Comparison of ENCODE assay signal across 11 mouse cellular contexts in the genomic region with DNA sequence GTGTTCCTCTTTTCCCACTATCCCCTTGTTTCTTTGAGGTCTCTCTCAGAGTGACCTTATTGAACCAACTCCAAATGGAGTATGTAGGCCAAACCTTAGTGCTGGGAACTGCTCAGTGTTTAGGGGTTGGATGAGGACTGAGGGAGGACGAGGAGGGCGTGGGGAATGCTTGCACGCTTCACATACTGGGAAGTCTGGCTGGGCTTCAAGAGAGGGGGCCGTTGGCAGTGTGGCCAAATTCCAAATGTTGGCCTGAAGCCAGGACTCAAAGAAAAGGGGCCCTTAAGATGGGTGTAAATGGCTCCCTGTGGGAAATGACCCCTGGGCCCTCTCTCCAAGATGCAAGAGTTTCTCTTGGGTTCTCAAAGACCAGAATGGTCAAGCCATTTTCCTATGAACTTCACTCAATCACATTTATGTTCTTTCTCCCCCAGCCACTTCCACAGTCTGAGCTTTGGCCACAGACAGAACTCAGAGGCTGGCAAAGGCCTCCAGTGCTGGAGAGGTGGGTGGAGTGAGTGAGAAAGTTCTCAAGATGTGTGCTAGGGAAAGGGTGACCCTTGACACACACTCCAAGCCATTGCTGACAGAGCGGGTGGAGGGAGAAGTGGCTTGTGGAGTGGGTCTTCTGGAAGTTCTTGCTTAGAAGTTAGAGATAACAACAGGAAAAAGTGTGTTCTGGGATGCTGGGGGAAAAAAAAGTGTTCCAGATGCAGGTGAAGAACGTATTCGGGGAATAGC. TPM values are rescaled to one million over a fixed set of nuclear protein-coding genes. Genes with fewer than 3 reads are reported as not detected.
DNase-seq lines count a peak whose midpoint lies in the region; ATAC-seq and TF ChIP-seq lines count a peak whose summit lies in the region.
"Had no signal": no experiment of that assay in that cellular context is flagged by ENCODE, and none has a peak within 500 bp of the region (broad histone marks: within the 10 kb centered on the region; RNA-seq: fewer than 3 reads in every experiment).

No protein-coding gene starts in this region.

- TF ChIP-seq POLR2A in myocyte (IDR thresholded peaks at IDR 0.05; ENCODE audit: insufficient read length, low read depth), result no peak

- no peak for TF ChIP-seq CTCF in stomach, postnatal 0 days (IDR thresholded peaks at IDR 0.05; ENCODE audit: low read depth)

- no peak overlapping the region for H3K9ac ChIP-seq in hindbrain, embryonic 14.5 days
- no peak overlapping the region for H3K9ac ChIP-seq in stomach, embryonic 16.5 days (ENCODE audit: low read length)
- H3K9ac ChIP-seq in stomach, postnatal 0 days (ENCODE audit: low read length), result no peak overlapping the region

- H3K27ac ChIP-seq in hindbrain, embryonic 14.5 days, result 0 out of 2 replicates have a peak overlapping the region, but pooled peaks have one; percentile 43
- no peak overlapping the region for H3K27ac ChIP-seq in hindbrain, embryonic 10.5 days
- H3K27ac ChIP-seq in stomach, embryonic 16.5 days (ENCODE audit: low read length), result no peak overlapping the region
- no peak overlapping the region for H3K27ac ChIP-seq in stomach, postnatal 0 days (replicated peaks)

- H3K36me3 ChIP-seq in hindbrain, embryonic 14.5 days (replicated peaks; ENCODE audit: control insufficient read depth, insufficient read depth), result no peaks in the 10 kb centered on the region
- H3K36me3 ChIP-seq in hindbrain, embryonic 10.5 days, result no peaks in the 10 kb centered on the region
- no peaks in the 10 kb centered on the region for H3K36me3 ChIP-seq in stomach, embryonic 16.5 days (ENCODE audit: control insufficient read depth, insufficient read depth, low read length)
- H3K36me3 ChIP-seq in stomach, postnatal 0 days (ENCODE audit: control insufficient read depth, insufficient read depth, low read length), result no peaks in the 10 kb centered on the region
- no peaks in the 10 kb centered on the region for H3K36me3 ChIP-seq in myocyte (ENCODE audit: control insufficient read depth, insufficient read depth)

- 62% methylated on average over 7 of the region's 7 CpGs for WGBS in hindbrain, embryonic 14.5 days
- 77% methylated on average over 7 of the region's 7 CpGs for WGBS in hindbrain, embryonic 10.5 days
- 65% methylated on average over 7 of the region's 7 CpGs for WGBS in stomach, embryonic 16.5 days
- WGBS in stomach, postnatal 0 days, result 56% methylated on average over 7 of the region's 7 CpGs

- no peak for TF ChIP-seq EP300 in stomach, postnatal 0 days (optimal IDR thresholded peaks at IDR 0.05)

- peaks cover 53% of the 10 kb centered on the region for H3K27me3 ChIP-seq in hindbrain, embryonic 14.5 days (ENCODE audit: control insufficient read depth, insufficient read depth, low read length)
- peaks cover 75% of the 10 kb centered on the region for H3K27me3 ChIP-seq in hindbrain, embryonic 10.5 days (ENCODE audit: insufficient read depth, poor library complexity, severe bottlenecking)
- H3K27me3 ChIP-seq in stomach, embryonic 16.5 days (ENCODE audit: control insufficient read depth, insufficient read depth, low read length), result peaks cover 33% of the 10 kb centered on the region
- H3K27me3 ChIP-seq in stomach, postnatal 0 days (ENCODE audit: control insufficient read depth, insufficient read depth, low read length), result no peaks in the 10 kb centered on the region
- no peaks in the 10 kb centered on the region for H3K27me3 ChIP-seq in myocyte (ENCODE audit: control insufficient read depth, insufficient read depth, insufficient read length)

- no peaks in the 10 kb centered on the region for H3K9me3 ChIP-seq in hindbrain, embryonic 14.5 days (ENCODE audit: control insufficient read depth, low read length)
- no peaks in the 10 kb centered on the region for H3K9me3 ChIP-seq in hindbrain, embryonic 10.5 days
- H3K9me3 ChIP-seq in stomach, embryonic 16.5 days (replicated peaks; ENCODE audit: control insufficient read depth, low read length), result no peaks in the 10 kb centered on the region
- no peaks in the 10 kb centered on the region for H3K9me3 ChIP-seq in stomach, postnatal 0 days (ENCODE audit: control insufficient read depth, low read length)

- H3ac ChIP-seq in myocyte (ENCODE audit: control insufficient read depth, insufficient read length), result no peak overlapping the region

- peaks cover 22% of the 10 kb centered on the region for H3K79me2 ChIP-seq in myocyte (ENCODE audit: control insufficient read depth, insufficient read depth)

- H3K4me3 ChIP-seq in hindbrain, embryonic 14.5 days (replicated peaks; ENCODE audit: low read length), result no peak overlapping the region
- no peak overlapping the region for H3K4me3 ChIP-seq in hindbrain, embryonic 10.5 days
- H3K4me3 ChIP-seq in stomach, embryonic 16.5 days (replicated peaks; ENCODE audit: low read length), result no peak overlapping the region
- no peak overlapping the region for H3K4me3 ChIP-seq in stomach, postnatal 0 days (ENCODE audit: low read depth, low read length)
- H3K4me3 ChIP-seq in myocyte, result no peak overlapping the region

- peak; percentile 65 to 71 for DNase-seq in cerebellum, postnatal 10 days
- no peak for DNase-seq in cerebellum, adult 9-11 months
- DNase-seq in hindbrain, embryonic 14.5 days (ENCODE audit: low spot score), result no peak
- no peak for DNase-seq in hindbrain, embryonic 10.5 days (ENCODE audit: low spot score)
- DNase-seq in stomach, postnatal 0 days (ENCODE audit: low spot score), result no peak
- DNase-seq: embryo, embryonic 11 days; kidney, postnatal 14 days had no signal

- peak; percentile 41; the same call in 1 of the 2 replicates for ATAC-seq in hindbrain, embryonic 14.5 days (ENCODE audit: low FRiP score)
- ATAC-seq in stomach, embryonic 16.5 days (ENCODE audit: insufficient read depth, low FRiP score), result peak; percentile 30; the same call in 1 of the 2 replicates
- no peak for ATAC-seq in stomach, postnatal 0 days (ENCODE audit: low FRiP score, low TSS enrichment)
- ATAC-seq in granulocyte monocyte progenitor cell, adult 5-6 weeks (replicated peaks; ENCODE audit: poor library complexity, severe bottlenecking), result no peak

- H3K4me2 ChIP-seq in hindbrain, embryonic 14.5 days (replicated peaks), result no peak overlapping the region
- no peak overlapping the region for H3K4me2 ChIP-seq in stomach, embryonic 16.5 days (ENCODE audit: low read depth, low read length)
- H3K4me2 ChIP-seq in stomach, postnatal 0 days (replicated peaks; ENCODE audit: low read depth), result no peak overlapping the region
- peak overlapping the region; percentile 32 for H3K4me2 ChIP-seq in myocyte (ENCODE audit: low read depth)

- H3K4me1 ChIP-seq in hindbrain, embryonic 14.5 days (replicated peaks; ENCODE audit: control insufficient read depth, insufficient read depth, low read length), result peaks cover 8% of the 10 kb centered on the region
- peaks cover 17% of the 10 kb centered on the region for H3K4me1 ChIP-seq in hindbrain, embryonic 10.5 days (replicated peaks)
- H3K4me1 ChIP-seq in stomach, embryonic 16.5 days (ENCODE audit: control insufficient read depth, insufficient read depth, low read length), result no peaks in the 10 kb centered on the region
- no peaks in the 10 kb centered on the region for H3K4me1 ChIP-seq in stomach, postnatal 0 days (replicated peaks; ENCODE audit: control insufficient read depth, insufficient read depth)

RNA-seq across cellular contexts. Expression of a gene that starts 3.8 kb away (rescaled TPM):
- polyA plus RNA-seq in hindbrain, embryonic 14.5 days (2014; fragmentation: Nextera tagmentation; extraction: Ambion mirVana), result 6.2 and 7.2 TPM in 2 replicates
- polyA plus RNA-seq in hindbrain, embryonic 10.5 days (2016; fragmentation: Nextera tagmentation; extraction: Ambion mirVana), result 3.7 and 4.0 TPM in 2 replicates
- polyA plus RNA-seq in stomach, embryonic 16.5 days (2015; fragmentation: Nextera tagmentation; extraction: Ambion mirVana), result 7.9 and 12.4 TPM in 2 replicates
- 8.5 and 8.7 TPM in 2 replicates for polyA plus RNA-seq in stomach, postnatal 0 days (2015; fragmentation: Nextera tagmentation; extraction: Ambion mirVana)
- polyA plus RNA-seq in myocyte (2012; fragmentation: generic; extraction: Trizol), result 635 TPM
- not detected in 2 replicates for total RNA-seq in granulocyte monocyte progenitor cell, adult 5-6 weeks (2014; fragmentation: Nextera tagmentation)
- not detected in 2 replicates for total RNA-seq in granulocyte monocyte progenitor cell, adult 5-6 weeks (2017)
- total RNA-seq: hematopoietic stem cell, adult 5-6 weeks had no signal

RNA-seq across cellular contexts. Expression of a gene that starts 6.0 kb away (rescaled TPM):
- polyA plus RNA-seq in hindbrain, embryonic 14.5 days (2014; fragmentation: Nextera tagmentation; extraction: Ambion mirVana), result 228 and 269 TPM in 2 replicates
- polyA plus RNA-seq in hindbrain, embryonic 10.5 days (2016; fragmentation: Nextera tagmentation; extraction: Ambion mirVana), result 229 and 285 TPM in 2 replicates
- polyA plus RNA-seq in stomach, embryonic 16.5 days (2015; fragmentation: Nextera tagmentation; extraction: Ambion mirVana), result 194 and 206 TPM in 2 replicates
- 194 and 198 TPM in 2 replicates for polyA plus RNA-seq in stomach, postnatal 0 days (2015; fragmentation: Nextera tagmentation; extraction: Ambion mirVana)
- 238 TPM for polyA plus RNA-seq in myocyte (2012; fragmentation: generic; extraction: Trizol)
- total RNA-seq in granulocyte monocyte progenitor cell, adult 5-6 weeks (2014; fragmentation: Nextera tagmentation), result 124 and 140 TPM in 2 replicates
- 71.3 and 86.4 TPM in 2 replicates for total RNA-seq in granulocyte monocyte progenitor cell, adult 5-6 weeks (2017)

RNA-seq across cellular contexts. Expression of a gene that starts 7.1 kb away (rescaled TPM):
- 17.6 and 20.4 TPM in 2 replicates for polyA plus RNA-seq in hindbrain, embryonic 14.5 days (2014; fragmentation: Nextera tagmentation; extraction: Ambion mirVana)
- 15.8 and 18.7 TPM in 2 replicates for polyA plus RNA-seq in hindbrain, embryonic 10.5 days (2016; fragmentation: Nextera tagmentation; extraction: Ambion mirVana)
- 16.6 and 18.7 TPM in 2 replicates for polyA plus RNA-seq in stomach, embryonic 16.5 days (2015; fragmentation: Nextera tagmentation; extraction: Ambion mirVana)
- polyA plus RNA-seq in stomach, postnatal 0 days (2015; fragmentation: Nextera tagmentation; extraction: Ambion mirVana), result 8.1 and 9.5 TPM in 2 replicates
- 63.3 TPM for polyA plus RNA-seq in myocyte (2012; fragmentation: generic; extraction: Trizol)
- total RNA-seq in granulocyte monocyte progenitor cell, adult 5-6 weeks (2014; fragmentation: Nextera tagmentation), result 2.0 and 9.5 TPM in 2 replicates
- 2.4 TPM in 1 of 2 replicates, not detected in the other for total RNA-seq in granulocyte monocyte progenitor cell, adult 5-6 weeks (2017)

RNA-seq across cellular contexts. Expression of a gene that starts 29.0 kb away (rescaled TPM):
- 215 and 239 TPM in 2 replicates for polyA plus RNA-seq in hindbrain, embryonic 14.5 days (2014; fragmentation: Nextera tagmentation; extraction: Ambion mirVana)
- polyA plus RNA-seq in hindbrain, embryonic 10.5 days (2016; fragmentation: Nextera tagmentation; extraction: Ambion mirVana), result 240 and 253 TPM in 2 replicates
- polyA plus RNA-seq in stomach, embryonic 16.5 days (2015; fragmentation: Nextera tagmentation; extraction: Ambion mirVana), result 756 and 798 TPM in 2 replicates
- 760 and 773 TPM in 2 replicates for polyA plus RNA-seq in stomach, postnatal 0 days (2015; fragmentation: Nextera tagmentation; extraction: Ambion mirVana)
- 2,403 TPM for polyA plus RNA-seq in myocyte (2012; fragmentation: generic; extraction: Trizol)
- total RNA-seq in granulocyte monocyte progenitor cell, adult 5-6 weeks (2014; fragmentation: Nextera tagmentation), result 139 and 203 TPM in 2 replicates
- 123 and 185 TPM in 2 replicates for total RNA-seq in granulocyte monocyte progenitor cell, adult 5-6 weeks (2017)

RNA-seq across cellular contexts. Expression of a gene that starts 31.0 kb away (rescaled TPM):
- not detected in 2 replicates for polyA plus RNA-seq in hindbrain, embryonic 14.5 days (2014; fragmentation: Nextera tagmentation; extraction: Ambion mirVana)
- polyA plus RNA-seq in hindbrain, embryonic 10.5 days (2016; fragmentation: Nextera tagmentation; extraction: Ambion mirVana), result not detected in 2 replicates
- polyA plus RNA-seq in stomach, embryonic 16.5 days (2015; fragmentation: Nextera tagmentation; extraction: Ambion mirVana), result 3.4 and 3.6 TPM in 2 replicates
- 67.6 and 68.0 TPM in 2 replicates for polyA plus RNA-seq in stomach, postnatal 0 days (2015; fragmentation: Nextera tagmentation; extraction: Ambion mirVana)
- polyA plus RNA-seq in myocyte (2012; fragmentation: generic; extraction: Trizol), result 0.71 TPM
- total RNA-seq in granulocyte monocyte progenitor cell, adult 5-6 weeks (2014; fragmentation: Nextera tagmentation), result not detected in 2 replicates
- not detected in 2 replicates for total RNA-seq in granulocyte monocyte progenitor cell, adult 5-6 weeks (2017)
- total RNA-seq: hematopoietic stem cell, adult 5-6 weeks had no signal

Comparison
In these comparisons a context has a peak if more than half of its experiments do, and no peak if none do; other contexts are left out.
1. DNase-seq: peak in cerebellum, postnatal 10 days (2 of 2); none in cerebellum, adult 9-11 months (single experiment), hindbrain, embryonic 14.5 days (single experiment), hindbrain, embryonic 10.5 days (single experiment) and stomach, postnatal 0 days (single experiment).
2. ATAC-seq: peak in hindbrain, embryonic 14.5 days (single experiment) and stomach, embryonic 16.5 days (single experiment); none in stomach, postnatal 0 days (single experiment) and granulocyte monocyte progenitor cell, adult 5-6 weeks (single experiment).
3. RNA of a gene that starts 3.8 kb away (polyA plus RNA-seq): 635 TPM in myocyte (single experiment); 7.9 to 12.4 TPM in stomach, embryonic 16.5 days, 8.5 to 8.7 TPM in stomach, postnatal 0 days, 6.2 to 7.2 TPM in hindbrain, embryonic 14.5 days and 3.7 to 4.0 TPM in hindbrain, embryonic 10.5 days; every median in the first group is over 10 times any median in the second.